Mouse (Mus musculus): ENCODE measurements around the gene Slc35f2. TPM values are rescaled to one million over a fixed set of nuclear protein-coding genes. Genes with fewer than 3 reads are reported as not detected.

Slc35f2 gene
- polyA plus RNA-seq, 1 experiment from 2014 or later, result not detected

DNA sequence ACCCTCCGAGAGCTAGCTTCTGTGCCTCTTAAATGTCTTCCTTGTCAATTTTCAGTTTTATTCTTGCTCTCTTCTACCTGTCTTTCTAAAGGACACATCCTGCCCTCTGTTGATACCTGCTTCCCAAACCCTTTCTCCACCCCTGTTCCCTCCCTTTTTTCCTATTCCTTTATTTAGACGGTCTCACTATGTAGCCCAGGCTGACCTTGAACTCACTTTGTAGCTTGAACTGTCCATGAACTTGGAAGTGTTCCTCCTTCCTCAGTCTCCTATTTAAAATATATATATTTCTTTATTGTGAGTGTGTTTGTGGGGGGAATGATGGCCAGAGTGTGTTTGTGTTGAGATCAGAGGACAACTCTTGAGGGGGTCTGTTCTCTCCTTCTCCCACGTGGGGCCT lies 25.0 kb downstream of the Slc35f2 start:
- WGBS (ENCODE audit: missing documents), result 93% methylated on average over 3 of the region's 3 CpGs
- Histone ChIP-seq H3K4me3 (ENCODE audit: inconsistent target) (no peak overlapping the region), H3K36me3 (ENCODE audit: inconsistent target) (no peaks in the 10 kb centered on the region)

DNA sequence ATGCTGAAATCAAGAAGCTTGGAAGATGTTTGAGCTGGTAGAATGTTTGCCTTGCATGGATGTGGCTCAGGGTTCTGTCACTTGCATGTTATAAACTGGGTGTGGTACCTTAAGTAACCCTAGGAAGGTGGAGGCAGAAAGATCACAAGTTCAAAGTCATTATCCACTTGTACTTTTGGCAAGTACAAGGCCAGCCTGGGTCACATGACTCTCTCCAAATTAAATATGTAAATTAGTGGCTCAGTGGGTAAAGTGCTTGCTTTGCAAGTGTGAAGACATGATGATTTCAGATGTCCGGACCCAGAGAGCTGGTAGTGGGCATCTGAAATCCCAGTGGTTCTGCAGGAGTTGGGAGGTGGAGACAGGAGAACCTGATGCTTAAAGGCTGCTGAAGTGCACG lies 25.8 kb downstream of the Slc35f2 start:
- 100% methylated on average over 2 of the region's 2 CpGs for WGBS (ENCODE audit: missing documents)
- Histone ChIP-seq H3K4me3 (ENCODE audit: inconsistent target) (no peak overlapping the region), H3K36me3 (ENCODE audit: inconsistent target) (no peaks in the 10 kb centered on the region), H3K27ac (no peak overlapping the region), H3K79me2 (ENCODE audit: inconsistent target) (no peaks in the 10 kb centered on the region)

More for the DNA sequence above, 25.0 kb downstream of the Slc35f2 start:
- H3K27ac ChIP-seq, result no peak overlapping the region
- no peaks in the 10 kb centered on the region for H3K79me2 ChIP-seq (ENCODE audit: inconsistent target)

GRCm38 (mm10) chr9:53802921-53803320 lies 31.6 kb downstream of the Slc35f2 start:
- no peaks in the 10 kb centered on the region for H3K79me2 ChIP-seq (ENCODE audit: inconsistent target)
- no peak overlapping the region for H3K4me3 ChIP-seq (ENCODE audit: inconsistent target)
- no peaks in the 10 kb centered on the region for H3K36me3 ChIP-seq (ENCODE audit: inconsistent target)
- 89% methylated on average over 7 of the region's 7 CpGs for WGBS (ENCODE audit: missing documents)
- H3K27ac ChIP-seq, result no peak overlapping the region

GRCm38 (mm10) chr9:53806496-53807086 lies 35.3 kb downstream of the Slc35f2 start:
- Histone ChIP-seq H3K79me2 (ENCODE audit: inconsistent target) (no peaks in the 10 kb centered on the region), H3K4me3 (ENCODE audit: inconsistent target) (no peak overlapping the region), H3K36me3 (ENCODE audit: inconsistent target) (no peaks in the 10 kb centered on the region), H3K27ac (no peak overlapping the region)
- 55% methylated on average over 7 of the region's 7 CpGs for WGBS (ENCODE audit: missing documents)

GRCm38 (mm10) chr9:53813418-53813817 lies 42.1 kb downstream of the Slc35f2 start:
- H3K4me3 ChIP-seq (ENCODE audit: inconsistent target), result no peak overlapping the region
- WGBS (ENCODE audit: missing documents), result 93% methylated on average over 6 of the region's 6 CpGs
- H3K27ac ChIP-seq, result no peak overlapping the region
- no peaks in the 10 kb centered on the region for H3K79me2 ChIP-seq (ENCODE audit: inconsistent target)
- H3K36me3 ChIP-seq (ENCODE audit: inconsistent target), result no peaks in the 10 kb centered on the region

GRCm38 (mm10) chr9:53818760-53819159 lies 47.4 kb downstream of the Slc35f2 start:
- Histone ChIP-seq H3K27ac (no peak overlapping the region), H3K79me2 (ENCODE audit: inconsistent target) (no peaks in the 10 kb centered on the region), H3K4me3 (ENCODE audit: inconsistent target) (no peak overlapping the region), H3K36me3 (ENCODE audit: inconsistent target) (no peaks in the 10 kb centered on the region)
- 13% methylated on average over 4 of the region's 4 CpGs for WGBS (ENCODE audit: missing documents)

DNA sequence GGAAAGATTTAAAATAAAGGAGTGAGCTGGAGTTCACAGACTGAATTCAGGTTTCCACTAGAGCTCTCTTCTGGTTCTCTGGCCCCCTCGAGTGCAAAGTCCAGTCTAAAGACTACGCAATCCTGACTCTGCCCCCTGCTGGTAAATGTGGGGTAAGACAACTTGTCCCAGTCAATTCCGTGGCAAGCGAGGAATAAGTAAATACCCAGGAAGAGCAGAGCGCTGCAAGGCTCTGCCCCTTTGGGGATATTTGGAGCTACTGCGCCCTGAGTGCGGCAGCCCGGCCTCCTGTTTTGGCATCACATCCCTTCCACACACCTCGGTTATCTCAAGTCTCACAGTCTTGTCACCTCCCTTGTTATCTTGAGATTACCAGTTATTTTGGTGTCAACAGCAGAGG lies 54.0 kb downstream of the Slc35f2 start:
- 19% methylated on average over 8 of the region's 9 CpGs for WGBS (ENCODE audit: missing documents)
- Histone ChIP-seq H3K4me3 (ENCODE audit: inconsistent target) (no peak overlapping the region), H3K36me3 (ENCODE audit: inconsistent target) (no peaks in the 10 kb centered on the region), H3K79me2 (ENCODE audit: inconsistent target) (no peaks in the 10 kb centered on the region), H3K27ac (no peak overlapping the region)

DNA sequence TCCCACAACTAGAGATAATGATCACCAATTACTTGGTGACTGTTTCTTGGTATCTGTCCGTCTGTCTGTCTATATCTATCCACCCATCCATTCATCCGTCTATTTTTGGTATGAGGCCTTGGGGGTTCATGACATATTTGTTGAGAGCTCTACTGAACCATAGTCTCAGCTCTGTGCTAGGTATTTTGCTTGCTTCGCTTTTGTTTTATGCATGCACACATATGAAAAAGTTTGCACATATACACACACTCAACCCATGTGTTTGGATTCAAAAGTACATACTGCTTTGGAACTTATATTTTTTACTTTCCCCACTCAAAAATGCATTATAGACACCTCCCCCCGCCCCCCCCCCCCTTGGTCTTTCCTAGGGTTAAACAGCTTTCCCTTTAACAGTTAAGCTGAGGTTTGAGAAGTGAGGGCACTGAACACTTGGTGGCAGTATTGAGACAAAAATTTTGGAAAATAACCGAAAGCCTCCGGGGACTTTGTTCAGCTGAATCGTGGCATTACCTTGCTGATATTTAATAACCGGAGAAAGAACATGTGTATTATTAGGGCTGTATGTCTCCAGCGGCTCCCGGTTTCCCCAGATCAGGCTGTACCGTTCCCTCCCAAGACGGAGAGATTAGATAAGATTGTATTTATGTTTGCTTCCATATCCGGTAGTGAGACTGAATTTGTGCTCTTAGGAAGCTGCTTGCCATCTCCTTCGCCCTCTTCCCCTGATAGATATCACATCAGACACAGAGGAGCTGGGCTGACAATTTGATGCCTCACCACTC lies 57.9 kb downstream of the Slc35f2 start:
- 17% methylated on average over 13 of the region's 14 CpGs for WGBS (ENCODE audit: missing documents)
- Histone ChIP-seq H3K4me3 (ENCODE audit: inconsistent target) (peak overlapping the region; percentile 26), H3K36me3 (ENCODE audit: inconsistent target) (no peaks in the 10 kb centered on the region), H3K79me2 (ENCODE audit: inconsistent target) (no peaks in the 10 kb centered on the region), H3K27ac (no peak overlapping the region)

GRCm38 (mm10) chr9:53829866-53830209 lies 58.5 kb downstream of the Slc35f2 start:
- Histone ChIP-seq H3K36me3 (ENCODE audit: inconsistent target) (no peaks in the 10 kb centered on the region), H3K79me2 (ENCODE audit: inconsistent target) (no peaks in the 10 kb centered on the region), H3K4me3 (ENCODE audit: inconsistent target) (peak overlapping the region; percentile 26; the same call in 1 of the 2 replicates), H3K27ac (no peak overlapping the region)
- WGBS (ENCODE audit: missing documents), result 58% methylated on average over 2 of the region's 2 CpGs

GRCm38 (mm10) chr9:53835039-53835438 lies 63.7 kb downstream of the Slc35f2 start:
- Histone ChIP-seq H3K4me3 (ENCODE audit: inconsistent target) (no peak overlapping the region), H3K27ac (no peak overlapping the region), H3K79me2 (ENCODE audit: inconsistent target) (no peaks in the 10 kb centered on the region), H3K36me3 (ENCODE audit: inconsistent target) (no peaks in the 10 kb centered on the region)
- WGBS (ENCODE audit: missing documents), result 76% methylated on average over 3 of the region's 3 CpGs

DNA sequence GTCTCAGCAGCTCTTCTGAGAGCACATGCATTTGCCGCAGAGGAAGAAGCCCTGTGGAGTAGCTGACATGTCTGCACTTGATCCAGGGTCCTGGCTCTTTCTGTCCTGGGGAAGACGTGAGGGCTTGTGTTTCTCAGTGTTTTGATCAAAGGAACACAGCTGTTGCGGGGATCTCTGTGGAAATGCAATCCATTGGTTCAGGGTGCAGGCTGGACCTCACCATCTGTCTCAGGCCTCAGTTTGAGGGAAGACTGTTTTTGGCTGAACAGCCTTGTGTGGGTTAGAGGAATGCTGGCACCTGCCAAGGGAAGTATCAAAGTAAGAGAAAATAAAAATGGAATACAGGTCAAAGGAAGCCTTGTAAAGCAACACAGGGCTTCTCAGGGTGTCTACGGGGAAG lies 64.6 kb downstream of the Slc35f2 start:
- H3K79me2 ChIP-seq (ENCODE audit: inconsistent target), result no peaks in the 10 kb centered on the region
- 87% methylated on average over 4 of the region's 4 CpGs for WGBS (ENCODE audit: missing documents)
- H3K4me3 ChIP-seq (ENCODE audit: inconsistent target), result no peak overlapping the region
- H3K27ac ChIP-seq, result no peak overlapping the region
- H3K36me3 ChIP-seq (ENCODE audit: inconsistent target), result no peaks in the 10 kb centered on the region

GRCm38 (mm10) chr9:53838816-53839215 lies 67.5 kb downstream of the Slc35f2 start:
- 88% methylated on average over 8 of the region's 8 CpGs for WGBS (ENCODE audit: missing documents)
- no peaks in the 10 kb centered on the region for H3K36me3 ChIP-seq (ENCODE audit: inconsistent target)
- no peak overlapping the region for H3K4me3 ChIP-seq (ENCODE audit: inconsistent target)
- H3K79me2 ChIP-seq (ENCODE audit: inconsistent target), result no peaks in the 10 kb centered on the region
- no peak overlapping the region for H3K27ac ChIP-seq

GRCm38 (mm10) chr9:53848548-53848947 lies 77.2 kb downstream of the Slc35f2 start:
- Histone ChIP-seq H3K27ac (no peak overlapping the region), H3K79me2 (ENCODE audit: inconsistent target) (no peaks in the 10 kb centered on the region)
- 86% methylated on average over 8 of the region's 8 CpGs for WGBS (ENCODE audit: missing documents)

DNA sequence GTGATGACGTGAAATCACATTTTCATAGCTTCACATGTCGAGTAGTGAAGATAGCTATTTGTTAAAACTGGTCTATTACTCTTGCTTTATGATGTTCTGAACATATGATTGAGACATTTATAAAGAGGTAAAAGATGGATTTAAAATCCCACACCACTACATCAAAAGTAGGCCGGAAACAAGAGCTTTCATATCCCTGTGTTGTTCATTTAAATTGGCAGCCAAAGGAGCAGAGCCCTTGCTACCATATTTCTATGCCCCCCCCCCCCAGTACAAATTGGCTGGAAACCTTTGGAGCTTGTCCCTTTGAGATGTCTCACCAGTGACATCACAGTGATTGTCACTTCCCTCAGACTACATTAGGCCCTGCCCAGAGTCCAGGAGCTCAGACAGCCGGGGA lies 78.5 kb downstream of the Slc35f2 start, which contains the start of gene Sln:
Gene Sln, plus strand, starts transcription at position 301 of the 400 bp plus-strand sequence.
- no peaks in the 10 kb centered on the region for H3K36me3 ChIP-seq (ENCODE audit: inconsistent target)
- 97% methylated on average over 4 of the region's 4 CpGs for WGBS (ENCODE audit: missing documents)
- H3K79me2 ChIP-seq (ENCODE audit: inconsistent target), result no peaks in the 10 kb centered on the region
- no peak within 1 kb of the TSS for H3K4me3 ChIP-seq (ENCODE audit: inconsistent target)
- H3K27ac ChIP-seq, result no peak within 1 kb of the TSS

More at GRCm38 (mm10) chr9:53848548-53848947, 77.2 kb downstream of the Slc35f2 start:
- no peaks in the 10 kb centered on the region for H3K36me3 ChIP-seq (ENCODE audit: inconsistent target)
- no peak overlapping the region for H3K4me3 ChIP-seq (ENCODE audit: inconsistent target)

GRCm38 (mm10) chr9:53852158-53852557 lies 80.8 kb downstream of the Slc35f2 start:
- no peak overlapping the region for H3K4me3 ChIP-seq (ENCODE audit: inconsistent target)
- no peak overlapping the region for H3K27ac ChIP-seq
- no peaks in the 10 kb centered on the region for H3K79me2 ChIP-seq (ENCODE audit: inconsistent target)
- H3K36me3 ChIP-seq (ENCODE audit: inconsistent target), result no peaks in the 10 kb centered on the region
- 87% methylated on average over 4 of the region's 4 CpGs for WGBS (ENCODE audit: missing documents)

Data from macrophage (primary cell).